ENCODE assay signal across 10 mouse cellular contexts in genomic region chr16:85106644-85107323, GRCm38 (mm10).
DNase-seq lines count a peak whose midpoint lies in the region; ATAC-seq lines count a peak whose summit lies in the region.
"Had no signal": no experiment of that assay in that cellular context is flagged by ENCODE, and none has a peak within 500 bp of the region (broad histone marks: within the 10 kb centered on the region; RNA-seq: fewer than 3 reads in every experiment).

No protein-coding gene starts in this region.

- peaks cover 18% of the 10 kb centered on the region for H3K36me3 ChIP-seq in kidney, embryonic 15.5 days
- H3K36me3 ChIP-seq in hindbrain, embryonic 13.5 days = peaks cover 12% of the 10 kb centered on the region
- H3K36me3 ChIP-seq: liver, embryonic 15.5 days had no signal

- H3K4me1 ChIP-seq in kidney, embryonic 15.5 days = peaks cover 11% of the 10 kb centered on the region
- H3K4me1 ChIP-seq in hindbrain, embryonic 13.5 days (replicated peaks) = peaks cover 56% of the 10 kb centered on the region
- H3K4me1 ChIP-seq: liver, embryonic 15.5 days had no signal

- H3K27me3 ChIP-seq in kidney, embryonic 15.5 days = no peaks in the 10 kb centered on the region
- H3K27me3 ChIP-seq in hindbrain, embryonic 13.5 days = no peaks in the 10 kb centered on the region
- H3K27me3 ChIP-seq: liver, embryonic 15.5 days had no signal

- 0 out of 2 replicates have a peak, but pooled peaks have one; percentile 31 for ATAC-seq in kidney, embryonic 15.5 days (replicated peaks; ENCODE audit: low FRiP score)
- peak; percentile 53 for ATAC-seq in hindbrain, embryonic 13.5 days (ENCODE audit: low FRiP score)

- H3K9ac ChIP-seq in kidney, embryonic 15.5 days = no peak overlapping the region
- no peak overlapping the region for H3K9ac ChIP-seq in hindbrain, embryonic 13.5 days
- H3K9ac ChIP-seq: liver, embryonic 15.5 days had no signal

- no peak overlapping the region for H3K4me3 ChIP-seq in kidney, embryonic 15.5 days (replicated peaks)
- H3K4me3 ChIP-seq in hindbrain, embryonic 13.5 days = no peak overlapping the region
- H3K4me3 ChIP-seq: heart, embryonic 10.5 days; liver, embryonic 15.5 days had no signal

- H3K4me2 ChIP-seq in kidney, embryonic 15.5 days = no peak overlapping the region
- H3K4me2 ChIP-seq in hindbrain, embryonic 13.5 days = no peak overlapping the region
- H3K4me2 ChIP-seq: liver, embryonic 15.5 days had no signal

- 57% methylated on average over 9 of the region's 9 CpGs for WGBS in kidney, embryonic 15.5 days
- WGBS in hindbrain, embryonic 13.5 days = 38% methylated on average over 9 of the region's 9 CpGs

- no peaks in the 10 kb centered on the region for H3K9me3 ChIP-seq in kidney, embryonic 15.5 days (replicated peaks)
- no peaks in the 10 kb centered on the region for H3K9me3 ChIP-seq in hindbrain, embryonic 13.5 days
- H3K9me3 ChIP-seq: heart, embryonic 10.5 days; liver, embryonic 15.5 days had no signal

- no peak for DNase-seq in kidney, adult 18-20 months
- DNase-seq in cerebellum, postnatal 14 days = peak; percentile 56 to 60
- peak; percentile 53 for DNase-seq in retina, adult 2 months (ENCODE audit: low read depth, low spot score)
- no peak for DNase-seq in right cerebral cortex, postnatal 25 days
- DNase-seq in thymus, postnatal 4 days = no peak
- DNase-seq: thymus, postnatal 36 days had no signal

- peak overlapping the region; percentile 41; the same call in 1 of the 2 replicates for H3K27ac ChIP-seq in kidney, embryonic 15.5 days
- peak overlapping the region; percentile 61 for H3K27ac ChIP-seq in hindbrain, embryonic 13.5 days
- H3K27ac ChIP-seq: heart, embryonic 10.5 days; liver, embryonic 15.5 days had no signal

Comparison
In these comparisons a context has a peak if more than half of its experiments do, and no peak if none do; other contexts are left out.
1. DNase-seq: peak in cerebellum, postnatal 14 days (2 of 2) and retina, adult 2 months (single experiment); none in kidney, adult 18-20 months (single experiment), right cerebral cortex, postnatal 25 days (single experiment) and thymus, postnatal 4 days (single experiment).